Mouse (Mus musculus) frontal cortex, adult (tissue): ENCODE data around the gene Thoc6.

Experiments used
- ATAC-seq: cut with Nextera tagmentation; 2 replicates; pipeline ENCODE4 v1.9.2; 2017; ENCODE audit warnings: mild to moderate bottlenecking, moderate library complexity, mixed read lengths; ENCODE audit not compliant: low TSS enrichment

Gene Thoc6

DNA sequence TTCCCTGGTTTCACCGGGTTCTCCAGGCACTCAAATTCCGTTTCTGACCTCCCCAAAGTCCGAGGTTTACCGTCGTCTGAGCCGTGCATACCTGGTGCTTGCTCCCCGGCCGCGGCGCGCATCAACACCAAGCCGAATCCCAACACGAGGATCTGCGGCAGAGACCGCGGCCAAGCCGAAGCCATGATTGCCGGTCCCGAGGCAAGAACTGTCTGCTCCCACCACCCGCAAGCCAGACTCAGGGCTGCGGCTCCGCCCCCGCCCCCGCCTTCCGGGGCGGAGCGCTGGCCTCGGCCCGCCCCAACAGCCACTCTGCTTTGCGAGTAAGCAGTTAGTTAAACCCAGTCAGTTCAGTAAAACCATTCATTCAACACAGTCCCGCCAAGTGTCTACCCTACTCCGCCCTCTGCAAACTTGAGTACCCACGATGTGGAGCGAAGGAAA lies 3.6 kb upstream of the Thoc6 start, which contains the start of gene Tnfrsf12a:
Tnfrsf12a (minus strand) TSS at position 233 of the 444 bp plus-strand sequence.
- ATAC-seq: peak; percentile 38

DNA sequence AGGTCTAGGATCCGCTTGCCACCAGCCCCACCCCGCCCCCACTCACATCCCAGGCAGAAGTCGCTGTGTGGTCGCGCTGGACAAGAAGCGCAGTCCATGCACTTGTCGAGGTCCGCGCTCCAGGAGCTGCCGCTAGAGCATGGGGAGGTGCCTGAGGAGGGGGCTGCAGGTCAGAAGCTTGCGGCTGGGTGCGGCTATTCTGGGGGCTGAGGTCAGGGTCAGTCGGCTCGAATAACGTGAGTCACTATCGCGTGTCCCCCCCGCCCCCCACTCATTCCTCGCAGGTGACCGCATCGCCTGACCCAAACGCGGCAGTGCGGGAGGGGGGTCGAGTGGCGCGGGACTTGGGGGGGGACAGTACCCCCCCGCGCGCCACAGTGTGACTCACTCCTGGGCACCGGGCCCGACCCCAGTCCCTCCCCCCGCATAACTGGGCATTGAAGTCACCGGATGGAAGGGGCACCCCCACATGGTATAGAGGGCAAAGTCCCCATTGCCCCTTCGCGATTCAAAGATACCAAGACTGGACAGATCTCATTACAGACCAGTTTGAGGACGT lies 2.9 kb upstream of the Thoc6 start:
- ATAC-seq: no peak

DNA sequence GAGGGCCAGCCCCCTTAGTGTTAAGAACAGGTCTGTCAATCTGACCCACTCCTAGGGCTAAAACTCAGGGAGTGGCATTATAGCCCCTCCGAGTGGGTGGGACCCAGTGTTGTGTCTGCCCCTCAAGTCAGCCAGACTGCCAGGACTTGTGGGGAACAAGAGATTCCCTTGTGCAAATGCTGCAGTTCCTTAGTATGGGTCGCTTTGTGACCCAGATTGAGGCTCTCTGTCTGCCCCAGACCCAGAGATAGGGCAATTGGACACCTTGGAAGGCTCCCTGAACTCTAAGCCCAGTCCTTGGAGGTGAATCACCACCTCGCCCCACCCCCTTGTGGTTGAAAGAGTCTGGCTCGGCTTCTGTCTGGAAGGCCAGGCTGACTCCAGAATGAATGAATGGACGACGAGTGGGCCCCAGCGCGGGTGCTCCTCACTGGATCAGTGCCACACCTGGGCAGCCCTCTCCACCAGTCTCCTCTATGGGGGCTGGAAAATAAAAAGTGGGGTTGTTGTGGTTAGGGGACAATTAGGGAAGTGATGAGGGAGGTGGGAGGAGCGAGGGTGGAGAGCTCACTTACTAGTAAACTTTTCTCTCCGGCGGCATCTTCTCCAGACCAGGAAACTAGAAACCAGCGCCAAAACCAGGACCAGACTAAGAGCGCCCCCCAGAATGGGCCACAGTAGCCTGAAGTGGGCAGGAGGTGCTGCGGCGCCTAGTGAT lies 2.0 kb upstream of the Thoc6 start:
- no peak for ATAC-seq

DNA sequence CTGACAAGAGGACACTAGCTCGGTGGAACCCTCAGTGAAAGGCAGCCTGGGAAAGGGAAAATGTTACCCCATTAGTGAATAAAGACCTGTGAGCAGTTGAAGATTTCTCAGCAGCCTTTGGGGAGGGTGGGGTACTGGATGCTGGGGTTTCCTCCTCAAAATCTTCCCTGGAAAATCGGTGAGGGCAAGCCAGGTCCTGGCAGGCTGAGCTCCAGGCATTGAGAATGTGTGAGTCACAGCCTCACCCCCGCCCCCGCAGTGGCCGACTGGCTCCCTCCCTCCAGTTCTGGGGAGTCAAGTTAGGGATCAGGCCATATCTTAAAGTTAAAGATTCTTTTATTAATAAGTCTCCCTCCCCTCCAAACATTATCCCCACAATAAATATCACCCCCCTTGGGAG lies 1.4 kb upstream of the Thoc6 start:
- no peak for ATAC-seq

DNA sequence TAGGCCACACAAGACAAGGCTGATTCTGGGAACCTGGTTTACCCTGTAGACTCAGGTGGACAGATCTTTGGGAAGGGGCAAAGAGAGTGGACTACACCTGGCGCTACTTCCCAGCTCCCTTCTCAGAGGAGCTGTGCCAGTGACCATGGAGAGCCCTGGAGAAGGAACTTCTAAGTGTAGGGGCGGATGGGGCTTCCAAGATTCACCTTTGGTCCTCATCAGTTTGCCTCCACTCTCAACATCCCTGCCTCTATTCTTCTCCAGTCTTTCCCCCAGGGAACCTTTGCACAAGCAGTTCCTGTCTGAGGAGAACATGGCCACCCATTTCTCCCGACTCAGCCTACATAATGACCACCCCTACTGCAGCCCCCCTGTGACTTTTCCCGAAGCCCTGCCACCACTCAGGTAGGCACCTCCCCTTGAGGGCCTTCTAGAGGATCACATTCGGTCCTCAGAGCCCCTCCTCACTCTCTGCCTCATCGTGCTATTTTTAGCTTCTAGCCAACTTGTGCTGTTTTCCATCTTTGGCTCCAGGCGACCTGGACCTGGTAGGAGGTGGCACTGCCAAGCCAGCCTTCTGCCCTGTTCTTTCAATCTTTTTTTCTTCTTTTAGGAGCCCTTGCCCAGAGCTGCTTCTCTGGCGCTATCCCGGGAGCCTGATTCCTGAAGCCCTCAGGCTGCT lies 730 bp upstream of the Thoc6 start:
- ATAC-seq: no peak

DNA sequence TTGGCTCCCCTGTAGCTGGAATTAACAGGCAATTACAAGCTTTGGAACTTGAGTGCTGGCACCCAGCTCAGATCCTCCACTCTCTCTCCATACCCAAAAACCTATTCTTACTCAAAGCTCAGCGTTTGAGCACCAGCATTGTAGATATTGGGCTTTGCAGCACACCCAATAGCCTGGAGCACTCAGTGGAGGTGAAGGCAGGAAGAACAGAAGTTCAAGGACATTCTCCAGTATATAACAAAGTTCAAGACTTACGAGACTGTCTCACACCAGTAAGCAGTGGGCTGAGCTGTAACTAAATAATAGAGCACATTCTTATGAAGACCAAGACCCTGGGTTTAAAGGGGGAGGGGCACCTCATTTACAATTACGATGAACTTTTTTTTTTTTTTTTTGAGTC lies 921 bp downstream of the Thoc6 start:
- ATAC-seq: no peak

DNA sequence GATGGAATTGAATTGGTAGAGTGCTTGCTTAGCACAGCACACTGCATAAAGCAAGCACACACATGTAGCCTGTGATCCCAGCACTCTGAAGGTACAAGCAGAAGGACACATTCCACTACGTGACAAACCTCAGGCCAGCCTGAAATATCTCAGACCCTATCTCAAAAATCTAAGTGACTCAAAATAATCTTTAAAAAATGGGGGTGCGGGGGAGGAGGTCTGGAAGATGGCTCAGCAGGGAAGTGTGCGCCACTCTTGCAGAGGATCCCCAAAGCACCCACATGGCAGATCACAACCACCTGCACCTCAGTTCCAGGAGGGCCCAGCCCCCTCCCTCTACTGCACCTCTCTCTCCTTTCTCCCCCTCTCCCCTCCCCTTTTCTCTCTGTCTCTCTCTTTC lies 2.2 kb downstream of the Thoc6 start:
- no peak for ATAC-seq

DNA sequence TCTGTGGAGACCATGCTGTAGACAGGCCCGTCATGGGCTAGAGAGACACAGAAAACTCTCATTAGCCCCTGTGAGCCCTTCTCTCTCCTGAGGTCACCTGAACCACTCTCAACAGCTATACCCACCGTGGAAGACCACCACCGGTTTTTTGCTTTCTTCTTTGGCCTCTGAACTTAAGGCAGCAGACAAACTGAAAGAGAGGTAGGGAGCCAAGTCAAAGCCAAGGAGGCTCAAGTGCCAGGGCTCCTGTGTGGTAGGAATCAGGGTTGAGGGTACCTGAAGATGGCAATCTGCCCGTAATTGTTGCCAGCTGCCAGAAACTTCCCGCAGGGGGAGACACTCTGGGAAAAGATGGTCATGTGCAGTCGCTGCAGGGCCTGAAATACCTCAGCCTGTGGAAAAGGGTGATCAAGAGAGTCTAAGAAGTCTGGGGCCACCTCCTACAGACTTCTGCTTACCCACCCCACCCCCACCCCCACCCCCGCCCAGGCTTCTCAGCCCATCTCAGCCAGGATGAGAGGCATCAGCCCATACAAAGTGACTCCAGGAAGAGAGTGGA lies 3.1 kb downstream of the Thoc6 start:
- no peak for ATAC-seq

DNA sequence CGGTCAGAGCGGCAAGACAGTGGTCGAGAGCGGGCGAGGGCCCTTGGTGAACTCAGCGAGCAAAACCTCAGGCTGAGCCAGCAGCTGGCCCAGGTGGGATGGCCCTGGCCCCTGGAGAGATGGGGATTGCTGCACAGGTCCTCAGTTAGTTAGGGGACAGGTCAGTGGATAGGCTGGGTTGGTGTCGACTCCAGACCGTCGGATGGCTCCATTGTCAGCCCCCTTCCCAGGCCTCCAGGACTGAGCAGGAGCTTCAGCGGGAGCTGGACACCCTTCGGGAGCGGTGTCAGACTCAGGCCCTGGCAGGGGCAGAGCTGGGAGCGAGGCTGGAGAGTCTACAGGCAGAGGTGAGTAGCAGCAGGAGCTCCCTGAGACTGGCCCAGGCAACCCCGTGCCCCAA lies 8.2 kb downstream of the Thoc6 start:
- ATAC-seq: no peak

DNA sequence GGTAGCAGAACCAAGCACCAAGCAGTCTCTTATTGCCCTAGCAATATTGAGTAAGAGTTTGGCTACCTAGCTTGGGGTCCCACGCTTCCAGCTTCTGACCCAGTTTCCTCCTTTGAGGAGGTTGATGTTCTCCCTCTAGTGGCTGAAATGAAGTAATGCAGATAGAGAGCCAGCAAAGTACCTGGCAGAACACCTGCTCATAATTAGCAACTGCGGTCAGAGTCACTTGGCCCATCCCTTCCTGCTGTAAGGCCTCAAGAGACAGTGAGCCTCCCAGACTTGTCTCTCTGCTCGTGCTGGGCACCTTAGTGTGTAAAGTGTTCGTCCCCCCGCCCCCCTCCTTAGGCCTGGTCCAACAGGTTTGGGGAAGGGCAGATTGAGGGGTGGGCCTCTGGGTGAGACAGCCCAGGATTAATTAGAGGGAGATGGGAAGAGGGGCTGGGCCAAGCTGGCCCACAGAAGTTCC lies 9.1 kb downstream of the Thoc6 start:
- ATAC-seq: no peak

DNA sequence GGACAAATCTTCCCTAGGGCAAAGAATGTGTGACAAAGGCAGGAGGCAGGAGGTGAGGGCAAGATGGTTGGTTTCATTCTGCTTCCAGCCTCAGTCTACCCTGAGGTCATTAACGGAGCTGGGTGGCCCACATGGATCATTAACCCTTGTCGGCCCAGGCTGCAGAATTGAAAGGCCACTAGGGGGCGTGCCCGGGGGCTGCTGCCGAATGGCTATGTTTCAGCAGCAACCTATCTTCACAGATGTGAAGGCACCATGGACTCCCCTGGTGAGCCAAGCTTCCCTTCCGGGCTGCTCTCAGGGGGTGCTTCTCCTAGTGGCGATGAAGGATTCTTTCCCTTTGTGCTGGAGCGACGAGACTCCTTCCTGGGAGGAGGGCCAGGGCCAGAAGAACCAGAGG lies 12.2 kb downstream of the Thoc6 start:
- ATAC-seq: no peak

DNA sequence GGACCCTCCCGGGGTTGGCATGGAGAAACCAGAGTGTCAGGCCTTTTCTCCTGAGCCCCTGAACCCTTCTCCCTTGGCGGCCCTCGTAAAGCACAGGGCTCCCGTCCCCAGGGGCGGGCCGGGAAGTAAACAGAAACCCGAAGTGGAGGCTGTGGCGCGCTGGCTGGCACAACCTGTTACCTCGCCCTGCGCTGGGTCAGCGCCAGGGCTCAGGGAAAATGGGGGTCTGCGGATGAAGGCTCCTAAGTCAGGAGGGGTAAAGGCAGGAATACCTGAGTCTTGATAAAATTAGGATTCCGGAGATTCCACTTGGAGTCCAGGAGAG lies 12.8 kb downstream of the Thoc6 start:
- no peak for ATAC-seq

DNA sequence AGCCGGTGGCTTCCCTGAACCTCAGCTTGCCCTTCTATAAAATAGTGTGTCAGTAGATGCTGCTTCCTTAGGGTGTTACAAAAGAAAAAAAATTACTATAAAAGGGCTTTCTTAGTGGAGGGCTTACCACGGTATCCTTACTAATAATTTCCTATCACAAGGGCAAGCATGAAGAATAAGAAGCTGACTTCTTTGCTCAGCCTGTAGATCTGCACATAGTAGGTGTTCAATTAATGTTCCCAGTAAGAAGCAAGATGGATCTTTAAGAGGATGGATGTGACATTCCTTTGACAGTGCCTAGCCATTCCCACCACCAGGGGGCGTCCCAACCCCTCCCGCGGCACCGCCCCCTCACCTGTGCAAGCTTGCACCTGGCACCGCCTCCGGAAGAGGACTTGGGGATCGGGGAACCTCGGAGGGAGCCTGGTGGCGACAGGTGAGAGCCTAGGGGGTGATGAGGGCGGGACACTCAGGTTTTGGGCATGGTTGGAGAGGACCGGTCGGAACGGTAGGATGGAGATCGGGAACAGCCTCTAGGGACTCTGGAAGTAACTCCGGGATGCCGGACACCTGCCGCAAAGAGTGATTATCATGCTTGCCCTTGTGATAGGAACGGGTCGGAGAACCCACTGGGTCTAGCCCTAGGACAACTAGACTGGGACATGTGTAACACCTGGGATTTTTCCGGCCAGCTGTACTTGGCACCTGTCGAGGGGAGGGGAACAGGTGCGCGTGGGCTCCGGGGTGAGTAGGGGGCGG lies 13.4 kb downstream of the Thoc6 start, which contains the start of gene Bicdl2:
Bicdl2 (plus strand) TSS at position 390 of the 759 bp plus-strand sequence.
- ATAC-seq: no peak

DNA sequence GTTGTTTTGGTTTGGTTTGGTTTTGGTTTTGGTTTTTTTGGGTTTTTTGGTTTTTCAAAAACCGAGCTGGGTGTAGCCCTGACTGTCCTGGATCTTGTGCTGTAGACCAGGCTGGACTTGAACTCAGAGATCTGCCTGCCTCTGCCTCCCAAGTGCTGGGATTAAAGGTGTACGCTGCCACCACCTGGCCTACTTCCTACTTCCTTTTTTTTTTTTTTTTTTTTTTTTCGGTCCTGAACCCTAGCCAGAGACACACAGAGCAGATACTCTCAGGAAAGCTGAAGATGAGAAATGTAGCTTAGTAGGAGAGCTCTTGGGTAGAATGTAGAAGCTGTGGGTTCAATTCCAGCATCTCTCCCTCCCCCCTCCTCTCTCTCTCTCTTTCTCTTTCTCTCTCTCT lies 15.2 kb downstream of the Thoc6 start:
- no peak for ATAC-seq

DNA sequence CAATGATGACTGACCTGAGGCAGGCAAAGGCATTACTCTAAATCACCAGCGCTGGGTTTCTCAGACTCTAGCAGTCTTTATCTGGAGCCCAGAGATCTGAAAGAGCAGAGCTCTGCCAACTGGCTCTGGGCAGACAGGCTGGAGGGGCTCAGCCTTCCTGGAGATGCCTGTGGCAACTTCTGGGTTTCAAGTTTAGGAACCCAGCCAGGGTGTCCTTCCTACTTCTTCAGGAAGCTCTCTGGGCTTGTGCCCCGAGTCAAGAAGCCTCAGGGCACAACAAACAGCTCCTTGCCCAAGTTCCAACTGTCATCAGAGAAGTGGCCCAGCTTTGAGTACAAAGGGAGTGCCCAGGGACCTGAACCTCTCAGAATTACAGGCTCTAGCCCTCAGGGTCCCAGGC lies 19.3 kb downstream of the Thoc6 start:
- ATAC-seq: no peak

DNA sequence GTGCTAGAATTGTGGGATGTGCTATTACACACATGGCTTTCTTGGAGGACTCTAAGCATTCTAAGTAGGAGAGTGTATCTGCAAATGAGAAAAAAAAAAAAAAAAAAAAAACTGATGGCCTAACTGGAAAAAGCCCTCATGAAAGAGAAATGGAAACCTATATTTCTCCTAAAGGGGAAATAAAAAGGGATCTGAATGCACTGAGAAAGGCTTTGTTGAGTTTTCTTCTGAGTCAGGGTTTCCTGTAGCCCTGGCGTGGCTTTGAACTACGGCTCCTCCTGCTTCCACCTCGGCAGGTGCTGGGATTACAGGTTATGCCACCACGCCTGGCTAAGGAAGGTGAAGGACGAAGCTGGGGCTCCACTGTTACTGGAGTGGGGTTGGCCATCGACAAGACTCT lies 19.7 kb downstream of the Thoc6 start:
- ATAC-seq: no peak

DNA sequence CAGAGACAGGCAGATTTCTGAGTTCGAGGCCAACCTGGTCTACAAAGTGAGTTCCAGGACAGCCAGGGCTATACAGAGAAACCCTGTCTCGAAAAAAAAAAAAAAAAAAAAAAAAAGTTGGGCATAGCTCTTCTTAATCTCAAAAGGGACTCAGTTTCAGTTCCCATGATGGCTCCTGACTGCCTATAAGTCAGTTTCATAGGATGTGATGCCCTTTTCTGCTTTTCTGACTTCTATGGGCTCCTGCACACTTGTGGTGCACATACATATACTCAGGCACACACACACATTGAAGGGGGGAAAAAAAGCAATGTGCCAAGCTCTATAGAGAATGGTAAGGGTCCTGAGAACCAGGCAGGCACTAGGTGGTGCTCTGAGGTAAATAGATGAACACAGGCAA lies 20.4 kb downstream of the Thoc6 start:
- ATAC-seq: no peak

DNA sequence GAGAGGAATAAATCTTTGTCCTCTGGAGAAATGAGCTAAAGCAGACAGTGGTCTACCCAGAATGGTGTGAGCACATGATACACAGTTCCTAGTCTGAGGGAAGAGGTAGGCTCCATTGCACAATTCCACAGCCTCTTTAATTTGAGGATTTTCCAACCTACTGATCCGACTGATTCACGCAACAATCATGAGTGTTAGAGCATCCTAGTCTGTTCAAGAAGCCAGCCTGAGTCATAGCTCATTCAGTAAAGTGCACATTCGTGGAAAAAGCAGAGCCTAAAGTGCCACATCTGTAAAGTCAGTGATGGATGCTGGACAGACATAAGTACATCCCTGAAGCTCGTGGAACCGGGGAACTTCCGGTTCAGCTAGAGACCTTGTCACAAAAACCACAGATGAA lies 22.3 kb downstream of the Thoc6 start:
- no peak for ATAC-seq

DNA sequence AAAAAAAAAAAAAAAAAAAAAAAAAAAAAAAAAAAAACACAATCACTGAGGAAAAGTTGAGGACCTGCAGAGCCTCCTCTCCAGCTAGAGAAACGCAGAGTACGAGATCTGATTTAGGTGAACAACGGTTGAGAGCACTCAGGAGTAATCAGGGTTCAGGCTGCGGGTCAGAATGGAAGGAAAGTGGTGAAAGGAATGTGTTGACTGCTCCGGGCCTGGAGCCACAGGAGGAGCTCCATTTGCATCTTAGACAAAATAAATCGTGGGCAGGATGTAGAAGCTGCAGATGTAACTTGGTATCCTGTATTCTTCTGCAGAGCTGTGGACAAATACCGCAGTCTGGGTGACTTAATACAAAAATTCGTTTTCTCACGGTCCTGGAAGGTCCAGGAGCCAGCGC lies 27.8 kb downstream of the Thoc6 start:
- no peak for ATAC-seq

DNA sequence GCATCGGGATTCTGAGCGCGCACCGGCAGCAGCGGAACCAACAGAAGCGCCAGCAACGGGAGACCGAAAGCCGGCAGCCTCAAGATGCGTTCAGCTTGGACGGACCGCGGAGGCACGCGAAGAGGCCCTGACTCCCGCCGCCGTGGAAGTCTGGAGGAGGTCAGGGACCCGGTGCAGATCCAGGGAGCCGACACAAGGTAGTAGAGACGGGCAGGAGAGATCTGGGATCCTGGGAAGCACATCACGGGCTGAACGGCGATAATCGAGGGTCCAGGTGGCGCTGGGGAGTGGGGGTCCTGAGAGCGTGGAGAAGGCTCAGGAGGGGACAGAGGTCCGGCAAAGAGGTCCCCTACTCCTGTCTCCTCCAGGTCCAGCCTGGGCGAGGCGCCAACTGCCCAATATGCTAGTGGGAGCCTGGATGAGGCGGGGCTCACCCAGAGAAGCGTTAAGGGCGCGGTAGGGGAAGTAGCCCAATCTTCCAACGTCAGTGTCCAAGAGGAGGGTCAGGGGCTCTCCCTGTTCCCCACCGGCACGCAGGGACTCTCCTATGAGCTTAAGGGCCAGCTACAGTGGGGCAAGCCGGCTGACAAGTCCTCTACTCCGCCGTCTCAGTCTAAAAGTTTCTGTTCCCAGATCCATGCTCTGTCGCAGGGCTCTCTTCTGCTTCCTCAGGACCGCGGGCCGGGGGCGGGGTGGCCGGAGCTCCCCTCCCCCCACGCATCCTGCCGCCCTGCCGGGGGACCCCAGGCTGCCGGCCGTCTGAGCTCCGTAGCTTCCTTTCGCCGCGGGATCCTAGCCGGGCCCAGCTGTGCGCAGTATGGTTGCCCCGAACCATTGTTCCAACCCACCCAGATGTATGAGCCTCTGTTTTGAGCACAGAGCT lies 28.8 kb downstream of the Thoc6 start, which contains the start of gene Mmp25:
Mmp25 (minus strand) TSS at position 665 of the 883 bp plus-strand sequence.
- no peak for ATAC-seq

DNA sequence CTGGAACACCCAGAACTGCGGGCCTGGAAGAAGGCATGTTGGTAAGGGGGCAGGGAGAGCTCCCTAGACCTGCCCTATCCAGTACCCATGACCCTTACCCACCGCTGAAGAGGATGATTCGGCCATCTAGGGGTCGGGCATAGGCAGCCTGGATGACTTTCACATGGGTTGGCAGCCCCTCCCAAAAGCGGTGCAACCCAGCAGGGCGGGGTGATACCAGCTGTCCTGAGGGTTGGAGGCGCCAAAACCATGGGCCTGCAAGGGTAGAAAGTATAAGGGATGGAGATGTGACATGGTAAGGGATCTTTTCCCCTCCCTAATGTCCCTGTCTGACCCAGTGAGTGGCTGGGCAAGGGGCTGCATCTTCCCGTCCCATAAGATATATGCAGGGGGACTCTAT lies 42.4 kb downstream of the Thoc6 start:
- no peak for ATAC-seq
